Mouse (Mus musculus) thymus, adult 18-20 months (tissue): ENCODE measurements around the gene Vmn2r89.
"Not testable (repeated sequence)": the region's sequence is repeated elsewhere in the genome, so short reads cannot be mapped to it uniquely, and the experiment has no call there.

Source experiments
- DNase-seq, 2 experiments: peaks; one replicate each; pipeline ENCODE4 v3.0.0; 2022; ENCODE audit warnings: mixed read lengths in 2 of 2

Gene Vmn2r89

GRCm38 (mm10) chr14:51451557-51451956 is at the start of gene Vmn2r89:
Gene Vmn2r89 (plus strand): TSS chr14:51451857.
- DNase-seq, result not testable (repeated sequence)

GRCm38 (mm10) chr14:51410520-51410919 is 41.1 kb upstream of the Vmn2r89 start, which contains the start of gene Vmn2r88:
Gene Vmn2r88 (plus strand): TSS chr14:51410820.
- DNase-seq, result no peak

- no peak for DNase-seq
These were observed 27.8 kb upstream of the Vmn2r89 start for GRCm38 (mm10) chr14:51423885-51424284.

GRCm38 (mm10) chr14:51430138-51430537 is 21.5 kb upstream of the Vmn2r89 start:
- not testable (repeated sequence) for DNase-seq

- no peak for DNase-seq
These were observed 17.1 kb upstream of the Vmn2r89 start for GRCm38 (mm10) chr14:51434546-51434945.

- no peak for DNase-seq
These were observed 16.6 kb upstream of the Vmn2r89 start for GRCm38 (mm10) chr14:51435020-51435419.

GRCm38 (mm10) chr14:51438955-51439354 is 12.7 kb upstream of the Vmn2r89 start:
- DNase-seq, result no peak

- not testable (repeated sequence) for DNase-seq
These were observed 28.6 kb downstream of the Vmn2r89 start for GRCm38 (mm10) chr14:51480278-51480677.

GRCm38 (mm10) chr14:51481332-51482015 is 29.8 kb downstream of the Vmn2r89 start:
- DNase-seq, result not testable (repeated sequence)

GRCm38 (mm10) chr14:51482051-51482715 is 30.5 kb downstream of the Vmn2r89 start:
- DNase-seq, result no peak

GRCm38 (mm10) chr14:51482971-51483381 is 31.3 kb downstream of the Vmn2r89 start:
- DNase-seq, result not testable (repeated sequence)

- DNase-seq, result no peak
These were observed 32.0 kb downstream of the Vmn2r89 start for GRCm38 (mm10) chr14:51483671-51484070.

GRCm38 (mm10) chr14:51486111-51486510 is 34.5 kb downstream of the Vmn2r89 start:
- no peak for DNase-seq

GRCm38 (mm10) chr14:51495781-51496180 is 44.1 kb downstream of the Vmn2r89 start:
- no peak for DNase-seq

- DNase-seq, result no peak
These were observed 45.3 kb downstream of the Vmn2r89 start for GRCm38 (mm10) chr14:51496955-51497354.

GRCm38 (mm10) chr14:51497958-51498357 is 46.3 kb downstream of the Vmn2r89 start:
- no peak for DNase-seq

GRCm38 (mm10) chr14:51499707-51500275 is 48.1 kb downstream of the Vmn2r89 start:
- DNase-seq, result no peak

- no peak for DNase-seq
These were observed 48.8 kb downstream of the Vmn2r89 start for GRCm38 (mm10) chr14:51500461-51500860.

GRCm38 (mm10) chr14:51507416-51507815 is 55.8 kb downstream of the Vmn2r89 start:
- DNase-seq, result no peak
